Mouse (Mus musculus) liver, embryonic 11.5 days (tissue): ENCODE measurements around the gene Pbrm1. TPM values are rescaled to one million over a fixed set of nuclear protein-coding genes. Genes with fewer than 3 reads are reported as not detected.

ENCODE experiments used
- ATAC-seq: fragments of 200-750 bp; cut with Nextera tagmentation; replicated peaks from 2 replicates; pipeline ENCODE4 v1.8.0; 2017; ENCODE audit warnings: moderate number of reproducible peaks, mild to moderate bottlenecking, moderate TSS enrichment, moderate library complexity; ENCODE audit not compliant: low FRiP score
- DNase-seq: peaks from one replicate; pipeline ENCODE4 v3.0.0-alpha.2; 2017; ENCODE audit warnings: low spot score
- H3K27ac ChIP-seq: fragments of 300-500 bp; sonication (generic); 2 replicates; pipeline ENCODE4 v1.5.1; 2014; ENCODE audit warnings: mild to moderate bottlenecking, low read depth, low read length, control low read depth
- H3K27me3 ChIP-seq: fragments of 300-500 bp; sonication (generic); replicated peaks from 2 replicates; pipeline ENCODE4 v1.6.1; 2014; ENCODE audit warnings: low read length, mixed read lengths; ENCODE audit not compliant: control insufficient read depth, insufficient read depth
- H3K36me3 ChIP-seq: fragments of 300-500 bp; sonication (generic); 2 replicates; pipeline ENCODE4 v1.6.1; 2014; ENCODE audit warnings: mild to moderate bottlenecking, low read length, moderate library complexity, mixed read lengths; ENCODE audit not compliant: control insufficient read depth, insufficient read depth
- H3K4me1 ChIP-seq: fragments of 300-500 bp; sonication (generic); replicated peaks from 2 replicates; pipeline ENCODE4 v1.6.1; 2014; ENCODE audit warnings: low read length, mixed read lengths; ENCODE audit not compliant: control insufficient read depth, insufficient read depth
- H3K4me2 ChIP-seq: fragments of 300-500 bp; sonication (generic); 2 replicates; pipeline ENCODE4 v1.6.1; 2014; ENCODE audit warnings: mild to moderate bottlenecking, control low read depth, moderate library complexity
- H3K4me3 ChIP-seq: fragments of 300-500 bp; sonication (generic); 2 replicates; pipeline ENCODE4 v1.5.1; 2014; ENCODE audit warnings: low read depth, low read length, control low read depth
- H3K9ac ChIP-seq: fragments of 300-500 bp; sonication (generic); 2 replicates; pipeline ENCODE4 v1.6.1; 2014; ENCODE audit warnings: low read depth, low read length, control low read depth
- H3K9me3 ChIP-seq: fragments of 300-500 bp; sonication (generic); 2 replicates; pipeline ENCODE4 v1.6.1; 2016; ENCODE audit warnings: low read length, inconsistent platforms, mixed read lengths; ENCODE audit not compliant: control insufficient read depth
- WGBS: fragments of 180-500 bp; shearing (Covaris S2); extraction: QIAGEN DNeasy Blood & Tissue Kit; methylation state at CpG from one replicate; pipeline ENCODE4 v1.1.7; 2014; 5-methylcytosine and 5-hydroxymethylcytosine counted together
- polyA plus RNA-seq: library from polyadenylated mRNA; unstranded; fragments of >200 nt; fragmentation: Nextera tagmentation; extraction: Ambion mirVana; gene quantifications from 2 replicates; pipeline ENCODE4 v1.2.1, GENCODE M21; 2014

The Pbrm1 gene
- polyA plus RNA-seq, 1 experiment from 2014 or later: 73.0 TPM

DNA sequence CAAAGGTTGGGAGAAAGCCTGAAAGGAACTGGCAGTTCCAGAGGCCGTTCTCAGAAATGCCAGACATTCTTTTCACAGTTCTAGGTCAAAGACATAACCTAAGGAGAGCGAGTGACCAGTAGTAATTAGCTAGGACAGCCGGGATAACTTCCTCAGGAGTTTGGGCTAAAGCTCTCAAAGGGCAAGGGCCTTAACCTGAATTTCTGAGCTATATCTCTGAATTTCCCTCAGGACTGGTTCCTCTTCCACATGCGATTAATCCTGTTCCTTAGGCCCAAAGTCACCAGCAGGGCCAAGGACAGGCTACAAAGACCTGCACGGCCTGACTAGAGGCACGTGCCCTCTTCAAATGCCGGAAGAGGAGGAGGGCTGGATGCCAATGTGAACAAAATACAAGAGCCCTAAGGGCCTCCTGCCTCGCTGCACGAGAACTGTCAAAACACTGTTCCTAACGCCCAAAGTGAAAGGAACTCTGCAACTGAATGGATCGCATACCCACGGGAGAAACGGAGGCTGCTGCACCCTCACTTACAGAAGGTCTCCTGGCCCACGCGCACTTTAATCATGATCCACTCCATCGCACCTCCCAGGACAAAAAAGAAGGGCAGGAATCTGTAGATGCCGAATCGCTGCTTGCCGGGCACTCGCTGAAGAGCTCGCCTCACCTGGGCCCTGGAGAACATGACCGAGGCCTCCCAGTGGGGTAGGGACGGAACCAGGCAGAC is 109.3 kb downstream of the Pbrm1 start:
- Histone ChIP-seq H3K4me2 (peak overlapping the region; percentile 90), H3K27ac (peak overlapping the region; percentile 79), H3K36me3 (peaks cover 7% of the 10 kb centered on the region), H3K4me3 (peak overlapping the region; percentile 86), H3K27me3 (no peaks in the 10 kb centered on the region), H3K9ac (peak overlapping the region; percentile 92), H3K4me1 (peaks cover 47% of the 10 kb centered on the region), H3K9me3 (no peaks in the 10 kb centered on the region)
- ATAC-seq (no peak; the same call in 1 of the 2 replicates), DNase-seq (no peak)
- WGBS: 3% methylated on average over 23 of the region's 23 CpGs

DNA sequence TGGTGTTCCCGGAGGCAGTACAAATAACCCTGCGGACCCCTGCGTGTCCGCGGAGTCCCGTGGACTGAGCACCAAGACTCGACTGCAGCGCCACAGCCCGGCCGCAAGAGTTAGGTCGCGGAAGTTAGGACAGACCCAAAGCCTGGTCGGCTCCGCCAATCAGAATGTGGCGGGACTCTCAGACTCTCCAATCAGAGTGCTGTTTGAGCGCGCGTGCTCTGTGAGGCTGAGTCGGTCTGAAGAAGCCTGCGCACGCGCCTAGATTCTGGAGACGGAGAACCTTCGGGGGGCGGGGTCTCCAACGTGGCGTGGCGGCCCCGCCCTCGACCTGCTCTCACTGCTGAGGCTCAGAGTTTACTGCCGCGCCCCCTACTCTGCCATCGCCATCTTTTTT is 109.9 kb downstream of the Pbrm1 start, which contains the start of gene Smim4:
Gene Smim4 (minus strand): TSS at position 131 of the 394 bp plus-strand sequence.
- WGBS: under 1% methylated on average over 33 of the region's 33 CpGs
- DNase-seq: peak; percentile 95
- Histone ChIP-seq H3K9me3 (no peaks in the 10 kb centered on the region), H3K4me1 (peaks cover 52% of the 10 kb centered on the region), H3K4me3 (peak within 1 kb of the TSS; percentile 86), H3K4me2 (peak within 1 kb of the TSS; percentile 90), H3K27ac (peak within 1 kb of the TSS; percentile 82), H3K27me3 (no peaks in the 10 kb centered on the region), H3K36me3 (peaks cover 8% of the 10 kb centered on the region), H3K9ac (peak within 1 kb of the TSS; percentile 92)
- ATAC-seq: peak; percentile 90

DNA sequence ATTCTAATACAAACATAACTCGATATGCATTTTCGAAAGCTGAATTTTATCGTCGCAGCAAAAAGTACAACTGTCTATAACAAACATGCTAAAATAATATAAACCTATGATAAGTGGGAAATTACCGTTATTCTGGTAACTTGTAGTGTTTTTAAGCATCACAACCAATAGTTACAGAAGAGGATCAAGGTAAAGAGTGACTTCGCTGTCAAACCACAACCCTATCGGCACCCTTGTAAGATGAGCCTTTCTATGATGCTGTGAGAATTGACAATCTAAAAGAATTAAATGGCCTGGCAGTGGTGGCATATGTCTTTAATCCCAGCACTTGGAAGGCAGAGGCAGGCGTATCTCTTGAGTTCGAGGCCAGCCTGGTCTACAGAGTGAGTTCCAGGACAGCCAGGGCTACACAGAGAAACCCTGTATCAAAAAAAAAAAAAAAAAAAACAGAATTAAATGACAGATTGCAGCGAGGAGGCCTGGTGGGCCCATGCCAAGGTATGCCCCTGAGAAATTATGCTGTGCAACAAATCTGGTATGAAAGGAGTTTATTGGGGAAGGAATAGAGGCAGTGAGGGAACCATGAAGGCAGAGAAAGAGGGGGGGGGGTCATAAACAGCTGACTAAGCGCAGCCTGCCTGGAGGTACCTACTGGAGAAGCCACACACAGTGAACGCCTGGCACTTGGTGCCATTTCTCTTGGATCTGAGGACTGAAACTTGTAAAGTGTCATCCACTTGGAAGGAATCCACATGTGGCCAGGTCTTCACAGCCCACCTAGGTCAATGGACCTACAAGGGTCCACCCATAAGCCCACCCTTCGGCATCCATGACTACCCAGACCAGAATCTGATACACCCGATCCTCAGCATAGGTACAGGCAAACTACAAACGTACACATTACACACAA is 110.6 kb downstream of the Pbrm1 start:
- 61% methylated on average over 15 of the region's 15 CpGs for WGBS
- ATAC-seq: no peak
- Histone ChIP-seq H3K36me3 (peaks cover 14% of the 10 kb centered on the region), H3K9ac (no peak overlapping the region), H3K9me3 (no peaks in the 10 kb centered on the region), H3K27ac (peak overlapping the region; percentile 82), H3K4me3 (peak overlapping the region; percentile 86), H3K4me1 (peaks cover 52% of the 10 kb centered on the region), H3K4me2 (peak overlapping the region; percentile 85), H3K27me3 (no peaks in the 10 kb centered on the region)
- DNase-seq: no peak

DNA sequence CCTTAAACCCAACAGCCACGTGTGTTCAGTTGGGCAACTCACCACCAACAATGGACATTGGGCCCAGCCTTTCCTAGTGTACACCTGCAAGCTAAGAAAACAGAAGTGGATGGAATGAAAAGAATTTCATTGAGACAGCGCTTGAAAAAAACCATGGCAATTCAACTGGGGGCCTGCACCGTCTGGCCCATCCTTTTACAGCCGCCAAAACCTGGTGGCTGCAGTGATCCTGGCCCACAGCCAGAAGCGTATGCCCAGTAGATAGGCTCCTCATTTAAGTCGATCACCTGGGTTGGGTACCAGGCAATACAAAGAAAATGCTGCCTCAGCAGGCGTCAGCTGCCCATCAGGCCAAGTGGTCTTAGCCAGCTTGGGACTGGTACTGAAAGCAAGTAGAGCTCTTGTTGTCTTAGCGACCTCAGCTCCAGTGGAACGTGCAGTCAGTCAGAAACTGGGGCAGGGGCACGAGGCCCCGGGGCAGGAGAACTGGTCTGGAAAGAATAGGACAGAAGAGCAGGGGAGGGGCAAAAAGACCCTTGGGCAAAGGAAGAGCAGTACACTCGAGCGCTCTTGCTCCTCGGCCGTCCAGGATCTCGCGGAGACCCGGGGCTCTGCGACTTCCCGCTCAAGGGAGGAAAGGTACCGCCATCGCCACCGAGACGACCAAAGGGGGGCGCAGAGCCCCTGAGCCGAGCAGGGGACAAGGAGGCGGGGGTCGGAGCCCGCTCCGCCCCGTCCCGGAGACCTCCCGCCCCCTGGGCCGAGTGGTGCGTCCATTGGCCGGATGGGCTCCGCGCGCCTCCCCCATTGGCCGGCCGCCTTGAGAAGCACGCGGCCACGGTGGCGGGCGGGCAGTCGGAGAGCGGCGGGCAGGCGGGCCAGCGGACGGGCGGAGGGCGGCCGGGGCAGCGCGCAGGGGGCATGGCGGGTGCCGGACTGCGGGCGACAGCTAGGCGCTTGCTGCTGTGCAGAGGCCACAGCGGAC is 111.6 kb downstream of the Pbrm1 start, which contains the start of gene Nt5dc2:
Gene Nt5dc2 (plus strand): TSS at position 818 of the 985 bp plus-strand sequence.
- H3K27me3 ChIP-seq: no peaks in the 10 kb centered on the region
- H3K9me3 ChIP-seq: no peaks in the 10 kb centered on the region
- peaks cover 23% of the 10 kb centered on the region for H3K36me3 ChIP-seq
- ATAC-seq (peak; percentile 75), DNase-seq (peak; percentile 92)
- peak within 1 kb of the TSS; percentile 85 for H3K4me2 ChIP-seq
- 6% methylated on average over 51 of the region's 63 CpGs for WGBS
- peak within 1 kb of the TSS; percentile 85 for H3K9ac ChIP-seq
- H3K27ac ChIP-seq: peak within 1 kb of the TSS; percentile 82
- peaks cover 42% of the 10 kb centered on the region for H3K4me1 ChIP-seq
- peak within 1 kb of the TSS; percentile 83 for H3K4me3 ChIP-seq

DNA sequence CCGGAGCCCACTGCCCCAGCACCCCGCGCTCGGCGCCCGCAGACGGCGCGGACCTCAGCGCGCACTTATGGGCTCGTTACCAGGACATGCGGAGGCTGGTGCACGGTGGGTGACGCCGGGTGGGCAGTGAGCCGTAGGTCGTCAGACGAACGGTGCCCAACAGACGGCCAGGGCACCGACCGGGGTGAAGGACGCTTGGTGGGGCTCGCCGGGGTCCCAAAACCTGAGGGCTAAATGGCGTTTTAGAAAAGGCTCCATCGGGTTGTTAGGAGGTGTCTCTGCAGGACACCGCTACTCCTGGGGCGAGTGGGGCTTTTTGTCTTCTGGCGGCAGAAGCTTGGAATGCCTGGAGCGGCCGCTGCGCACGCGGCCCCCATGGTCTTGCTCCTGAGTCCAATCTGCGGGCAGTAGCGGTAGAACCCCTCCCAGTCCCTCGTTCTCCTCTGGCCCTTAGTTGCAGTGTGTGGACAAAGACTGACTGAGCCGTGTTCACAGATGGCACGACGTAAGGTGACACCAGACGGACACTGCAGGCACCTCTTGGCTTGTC is 112.4 kb downstream of the Pbrm1 start:
- H3K4me3 ChIP-seq: peak overlapping the region; percentile 83
- H3K9ac ChIP-seq: peak overlapping the region; percentile 85
- H3K27ac ChIP-seq: peak overlapping the region; percentile 82
- peaks cover 31% of the 10 kb centered on the region for H3K36me3 ChIP-seq
- ATAC-seq: no peak; the same call in 1 of the 2 replicates
- peak overlapping the region; percentile 85 for H3K4me2 ChIP-seq
- DNase-seq: peak; percentile 65
- no peaks in the 10 kb centered on the region for H3K9me3 ChIP-seq
- H3K4me1 ChIP-seq: peaks cover 36% of the 10 kb centered on the region
- WGBS: under 1% methylated on average over 43 of the region's 43 CpGs
- no peaks in the 10 kb centered on the region for H3K27me3 ChIP-seq

DNA sequence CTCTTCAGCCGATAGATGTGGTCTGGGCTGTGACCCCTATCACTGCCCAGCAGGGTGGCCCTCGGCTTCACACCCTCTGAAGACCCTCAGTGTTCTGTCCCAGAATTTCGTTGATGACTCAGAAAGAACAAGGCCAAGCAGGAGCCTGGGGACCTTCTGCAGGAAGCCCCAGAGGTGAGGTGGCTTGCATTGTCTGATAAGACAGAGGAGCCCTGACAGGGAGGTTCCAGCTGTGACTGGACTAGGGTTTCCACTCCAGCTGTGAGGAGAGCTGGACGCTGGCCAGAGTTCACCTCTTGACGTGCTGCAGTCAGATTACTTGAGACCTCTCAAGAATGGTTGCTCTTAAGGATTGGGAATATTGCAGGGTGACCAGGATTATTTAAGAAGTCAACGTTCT is 113.1 kb downstream of the Pbrm1 start:
- Histone ChIP-seq H3K4me3 (peak overlapping the region; percentile 83), H3K4me1 (peaks cover 33% of the 10 kb centered on the region), H3K27ac (peak overlapping the region; percentile 82), H3K9me3 (no peaks in the 10 kb centered on the region), H3K9ac (peak overlapping the region; percentile 85), H3K36me3 (peaks cover 34% of the 10 kb centered on the region), H3K4me2 (peak overlapping the region; percentile 85), H3K27me3 (no peaks in the 10 kb centered on the region)
- WGBS: 5% methylated on average over 6 of the region's 6 CpGs
- DNase-seq: peak; percentile 52
- ATAC-seq: peak; percentile 24; the same call in 1 of the 2 replicates

DNA sequence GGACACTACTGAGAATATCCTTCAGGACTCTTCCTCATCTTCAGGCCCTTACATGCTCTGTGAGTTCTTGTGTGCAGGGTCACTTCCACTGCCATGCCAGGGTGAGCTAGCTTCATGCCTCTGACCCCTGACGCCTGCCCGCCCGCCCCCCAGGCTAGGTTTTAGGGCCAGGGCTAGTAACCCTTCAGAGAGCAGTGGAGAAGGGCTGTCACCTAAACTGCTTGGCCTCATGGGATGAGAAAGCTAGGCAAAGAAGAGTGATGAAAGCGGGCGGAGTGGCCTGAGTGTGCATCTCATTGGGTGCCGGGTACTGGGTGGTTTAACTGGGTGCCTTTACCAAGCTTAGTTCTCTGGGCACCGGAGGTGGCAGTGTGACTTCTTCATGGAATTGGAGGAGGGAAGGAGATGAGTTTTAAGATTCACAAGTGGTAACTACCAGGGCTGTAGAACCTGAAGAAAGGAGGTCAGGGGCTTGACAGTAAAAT is 113.6 kb downstream of the Pbrm1 start:
- H3K36me3 ChIP-seq: peaks cover 36% of the 10 kb centered on the region
- ATAC-seq: no peak
- no peaks in the 10 kb centered on the region for H3K27me3 ChIP-seq
- H3K4me1 ChIP-seq: peaks cover 29% of the 10 kb centered on the region
- H3K27ac ChIP-seq: 0 out of 2 replicates have a peak overlapping the region, but pooled peaks have one; percentile 28
- H3K4me2 ChIP-seq: peak overlapping the region; percentile 85
- no peaks in the 10 kb centered on the region for H3K9me3 ChIP-seq
- peak overlapping the region; percentile 83 for H3K4me3 ChIP-seq
- 84% methylated on average over 7 of the region's 7 CpGs for WGBS
- no peak for DNase-seq
- peak overlapping the region; percentile 85 for H3K9ac ChIP-seq
